Mouse (Mus musculus) heart, embryonic 14.5 days (tissue): Measurements from ENCODE around the gene Syt8. TPM values are rescaled to one million over a fixed set of nuclear protein-coding genes. Genes with fewer than 3 reads are reported as not detected.

Experiments
- ATAC-seq: fragments of 200-750 bp; cut with Nextera tagmentation; 2 replicates; pipeline ENCODE4 v1.8.0; 2017; ENCODE audit warnings: low read depth, moderate TSS enrichment; ENCODE audit not compliant: insufficient number of reproducible peaks, insufficient read depth, low FRiP score
- H3K27ac ChIP-seq, 2 experiments: fragments of 200-500 bp in 1 of 2; fragments of 300-500 bp in 1 of 2; sonication (generic) in 1 of 2; replicated peaks in 1 of 2; 2 replicates each; pipeline ENCODE4 v1.5.1; 2012 to 2014; ENCODE audit warnings: low read depth in 2 of 2, low read length in 2 of 2, control low read depth in 1 of 2, mild to moderate bottlenecking in 1 of 2, mixed read lengths in 1 of 2; ENCODE audit not compliant: control insufficient read depth in 1 of 2, insufficient read depth in 1 of 2
- H3K27me3 ChIP-seq: fragments of 300-500 bp; sonication (generic); 2 replicates; pipeline ENCODE4 v1.6.1; 2014; ENCODE audit warnings: mild to moderate bottlenecking, low read length, control low read depth; ENCODE audit not compliant: control insufficient read depth, insufficient read depth
- H3K36me3 ChIP-seq: fragments of 300-500 bp; sonication (generic); 2 replicates; pipeline ENCODE4 v1.6.1; 2014; ENCODE audit warnings: mild to moderate bottlenecking, control low read depth, low read length, mixed read lengths; ENCODE audit not compliant: control insufficient read depth, insufficient read depth
- H3K4me1 ChIP-seq, 2 experiments: fragments of 200-500 bp in 1 of 2; fragments of 300-500 bp in 1 of 2; sonication (generic) in 1 of 2; 2 replicates each; pipeline ENCODE4 v1.6.1; 2012 to 2014; ENCODE audit warnings: low read length in 2 of 2, control low read depth in 1 of 2, mixed read lengths in 1 of 2; ENCODE audit not compliant: control insufficient read depth in 2 of 2, insufficient read depth in 2 of 2
- H3K4me2 ChIP-seq: fragments of 300-500 bp; sonication (generic); 2 replicates; pipeline ENCODE4 v1.6.1; 2014; ENCODE audit warnings: mild to moderate bottlenecking, low read length
- H3K4me3 ChIP-seq, 2 experiments: fragments of 200-500 bp in 1 of 2; fragments of 300-500 bp in 1 of 2; sonication (generic) in 1 of 2; 2 replicates each; pipeline ENCODE4 v1.5.1; 2012 to 2014; ENCODE audit warnings: low read length in 2 of 2, mild to moderate bottlenecking in 2 of 2, control low read depth in 1 of 2, low read depth in 1 of 2, moderate library complexity in 1 of 2; ENCODE audit not compliant: control insufficient read depth in 1 of 2, insufficient read depth in 1 of 2
- H3K9ac ChIP-seq: fragments of 300-500 bp; sonication (generic); 2 replicates; pipeline ENCODE4 v1.6.1; 2014; ENCODE audit warnings: mild to moderate bottlenecking, low read length
- H3K9me3 ChIP-seq: fragments of 300-500 bp; sonication (generic); 2 replicates; pipeline ENCODE4 v1.6.1; 2016; ENCODE audit warnings: low read length, control low read depth; ENCODE audit not compliant: control insufficient read depth
- WGBS: fragments of 180-500 bp; shearing (Covaris S2); extraction: QIAGEN DNeasy Blood & Tissue Kit; methylation state at CpG from one replicate; pipeline ENCODE4 v1.1.7; 2014; 5-methylcytosine and 5-hydroxymethylcytosine counted together
- polyA plus RNA-seq: library from polyadenylated mRNA; unstranded; fragments of >200 nt; fragmentation: Nextera tagmentation; extraction: Ambion mirVana; gene quantifications from 2 replicates; pipeline ENCODE4 v1.2.1, GENCODE M21; 2014

Gene Syt8
- polyA plus RNA-seq, 1 experiment from 2014 or later = not detected

- peaks cover 11% of the 10 kb centered on the region; the same call in 1 of the 2 replicates for H3K36me3 ChIP-seq
- peaks cover 62 to 69% of the 10 kb centered on the region in 2 experiments for H3K4me1 ChIP-seq
- no peak overlapping the region for H3K4me3 ChIP-seq
- H3K27me3 ChIP-seq = no peaks in the 10 kb centered on the region
- no peak overlapping the region for H3K4me2 ChIP-seq
- no peak for ATAC-seq
- peak overlapping the region; percentile 76 for H3K9ac ChIP-seq
- H3K9me3 ChIP-seq = no peaks in the 10 kb centered on the region
- peak overlapping the region; percentile 91 to 98 for H3K27ac ChIP-seq
- 92% methylated on average over 3 of the region's 3 CpGs for WGBS
Observed at GRCm38 (mm10) chr7:142480661-142481060, 46.0 kb downstream of the Syt8 start.

GRCm38 (mm10) chr7:142481186-142481567 is 46.5 kb downstream of the Syt8 start:
- Histone ChIP-seq H3K36me3 (peaks cover 11% of the 10 kb centered on the region; the same call in 1 of the 2 replicates), H3K4me2 (peak overlapping the region; percentile 54), H3K4me3 (peak overlapping the region in 1 of 2 experiments; percentile 10; a peak in 1 of 4 replicates), H3K4me1 (peaks cover 57 to 64% of the 10 kb centered on the region in 2 experiments), H3K27ac (peak overlapping the region; percentile 91 to 98), H3K9ac (peak overlapping the region; percentile 76), H3K27me3 (no peaks in the 10 kb centered on the region), H3K9me3 (no peaks in the 10 kb centered on the region)
- ATAC-seq = no peak; the same call in 1 of the 2 replicates
- WGBS = 20% methylated on average over 5 of the region's 5 CpGs

GRCm38 (mm10) chr7:142481568-142482255 is 47.1 kb downstream of the Syt8 start:
- 4% methylated on average over 21 of the region's 22 CpGs for WGBS
- Histone ChIP-seq H3K27me3 (no peaks in the 10 kb centered on the region), H3K27ac (peak overlapping the region; percentile 94 to 98), H3K4me2 (peak overlapping the region; percentile 54), H3K4me1 (peaks cover 56 to 63% of the 10 kb centered on the region in 2 experiments), H3K36me3 (peaks cover 16% of the 10 kb centered on the region; the same call in 1 of the 2 replicates), H3K9ac (peak overlapping the region; percentile 76), H3K4me3 (peak overlapping the region in 1 of 2 experiments; percentile 10; a peak in 2 of 4 replicates), H3K9me3 (no peaks in the 10 kb centered on the region)
- ATAC-seq = peak; percentile 78

GRCm38 (mm10) chr7:142482256-142482609 is 47.6 kb downstream of the Syt8 start:
- ATAC-seq = peak; percentile 18; the same call in 1 of the 2 replicates
- no peak overlapping the region for H3K4me3 ChIP-seq
- H3K4me2 ChIP-seq = peak overlapping the region; percentile 54
- peak overlapping the region; percentile 76 for H3K9ac ChIP-seq
- no peaks in the 10 kb centered on the region for H3K27me3 ChIP-seq
- H3K27ac ChIP-seq = peak overlapping the region; percentile 94 to 98
- no peaks in the 10 kb centered on the region for H3K9me3 ChIP-seq
- H3K36me3 ChIP-seq = peaks cover 17% of the 10 kb centered on the region; the same call in 1 of the 2 replicates
- 8% methylated on average over 6 of the region's 6 CpGs for WGBS
- peaks cover 58 to 68% of the 10 kb centered on the region in 2 experiments for H3K4me1 ChIP-seq

GRCm38 (mm10) chr7:142483136-142483535 is 48.5 kb downstream of the Syt8 start:
- no peaks in the 10 kb centered on the region for H3K9me3 ChIP-seq
- H3K27me3 ChIP-seq = no peaks in the 10 kb centered on the region
- peak overlapping the region; percentile 94 to 98 for H3K27ac ChIP-seq
- 7% methylated on average over 11 of the region's 11 CpGs for WGBS
- no peak overlapping the region for H3K4me3 ChIP-seq
- H3K36me3 ChIP-seq = peaks cover 17% of the 10 kb centered on the region; the same call in 1 of the 2 replicates
- peaks cover 63 to 77% of the 10 kb centered on the region in 2 experiments for H3K4me1 ChIP-seq
- peak; percentile 47 for ATAC-seq
- H3K9ac ChIP-seq = peak overlapping the region; percentile 76; the same call in 1 of the 2 replicates
- no peak overlapping the region; the same call in 1 of the 2 replicates for H3K4me2 ChIP-seq

GRCm38 (mm10) chr7:142484780-142485179 is 50.1 kb downstream of the Syt8 start:
- no peak overlapping the region for H3K9ac ChIP-seq
- WGBS = 70% methylated on average over 12 of the region's 12 CpGs
- peaks cover 34% of the 10 kb centered on the region for H3K36me3 ChIP-seq
- H3K27ac ChIP-seq = peak overlapping the region; percentile 94 to 98; a peak in 3 of 4 replicates
- H3K4me1 ChIP-seq = peaks cover 54 to 74% of the 10 kb centered on the region in 2 experiments
- no peaks in the 10 kb centered on the region for H3K27me3 ChIP-seq
- ATAC-seq = no peak
- no peaks in the 10 kb centered on the region for H3K9me3 ChIP-seq
- H3K4me2 ChIP-seq = no peak overlapping the region
- no peak overlapping the region for H3K4me3 ChIP-seq

GRCm38 (mm10) chr7:142486751-142487162 is 52.1 kb downstream of the Syt8 start:
- Histone ChIP-seq H3K27me3 (no peaks in the 10 kb centered on the region), H3K4me2 (no peak overlapping the region), H3K4me3 (no peak overlapping the region), H3K9ac (peak overlapping the region; percentile 57; the same call in 1 of the 2 replicates), H3K36me3 (peaks cover 52% of the 10 kb centered on the region), H3K27ac (peak overlapping the region; percentile 72 to 98), H3K4me1 (peaks cover 39 to 58% of the 10 kb centered on the region in 2 experiments), H3K9me3 (no peaks in the 10 kb centered on the region)
- no peak for ATAC-seq
- WGBS = 65% methylated on average over 8 of the region's 8 CpGs
